Mouse (Mus musculus): Measurements from ENCODE around the gene Mgst3. TPM values are rescaled to one million over a fixed set of nuclear protein-coding genes. Genes with fewer than 3 reads are reported as not detected.

Mgst3 gene
- polyA plus RNA-seq, 1 experiment from 2014 or later, result 316 TPM

- no peaks in the 10 kb centered on the region for H3K36me3 ChIP-seq (ENCODE audit: control insufficient read depth, insufficient read depth)
- H3K27me3 ChIP-seq (ENCODE audit: control insufficient read depth, insufficient read depth, low read depth, low read length), result no peaks in the 10 kb centered on the region
- WGBS (ENCODE audit: insufficient replicate concordance), result 62% methylated on average over 11 of the region's 11 CpGs
- H3K9ac ChIP-seq (ENCODE audit: low read depth, low read length), result no peak overlapping the region
- no peak overlapping the region for H3K4me3 ChIP-seq (ENCODE audit: low read depth, low read length)
- ATAC-seq (ENCODE audit: low read depth), result no peak
- H3K9me3 ChIP-seq (replicated peaks; ENCODE audit: control insufficient read depth, low read length), result no peaks in the 10 kb centered on the region
- H3K4me2 ChIP-seq (ENCODE audit: low read depth, low read length), result no peak overlapping the region
- no peak overlapping the region for H3K27ac ChIP-seq (ENCODE audit: low read length)
- no peaks in the 10 kb centered on the region for H3K4me1 ChIP-seq (ENCODE audit: control insufficient read depth, low read depth, low read length)
Observed at GRCm38 (mm10) chr1:167422501-167423240, 29.0 kb upstream of the Mgst3 start.

GRCm38 (mm10) chr1:167414846-167415245 lies 21.2 kb upstream of the Mgst3 start:
- H3K27ac ChIP-seq (ENCODE audit: low read length), result no peak overlapping the region
- WGBS (ENCODE audit: insufficient replicate concordance), result 3% methylated on average over 7 of the region's 7 CpGs
- H3K27me3 ChIP-seq (ENCODE audit: control insufficient read depth, insufficient read depth, low read depth, low read length), result no peaks in the 10 kb centered on the region; the same call in none of the 2 replicates
- no peak overlapping the region for H3K9ac ChIP-seq (ENCODE audit: low read depth, low read length)
- H3K9me3 ChIP-seq (replicated peaks; ENCODE audit: control insufficient read depth, low read length), result no peaks in the 10 kb centered on the region
- ATAC-seq (ENCODE audit: low read depth), result no peak
- no peak overlapping the region for H3K4me3 ChIP-seq (ENCODE audit: low read depth, low read length)
- no peak overlapping the region for H3K4me2 ChIP-seq (ENCODE audit: low read depth, low read length)
- no peaks in the 10 kb centered on the region for H3K36me3 ChIP-seq (ENCODE audit: control insufficient read depth, insufficient read depth)
- no peaks in the 10 kb centered on the region for H3K4me1 ChIP-seq (ENCODE audit: control insufficient read depth, low read depth, low read length)

- H3K27ac ChIP-seq (ENCODE audit: low read length), result no peak overlapping the region
- no peak for ATAC-seq (ENCODE audit: low read depth)
- H3K27me3 ChIP-seq (ENCODE audit: control insufficient read depth, insufficient read depth, low read depth, low read length), result peaks cover 10% of the 10 kb centered on the region
- H3K9me3 ChIP-seq (replicated peaks; ENCODE audit: control insufficient read depth, low read length), result no peaks in the 10 kb centered on the region
- 61% methylated on average over 12 of the region's 12 CpGs for WGBS (ENCODE audit: insufficient replicate concordance)
- no peak overlapping the region for H3K4me2 ChIP-seq (ENCODE audit: low read depth, low read length)
- no peaks in the 10 kb centered on the region for H3K36me3 ChIP-seq (ENCODE audit: control insufficient read depth, insufficient read depth)
- H3K4me1 ChIP-seq (ENCODE audit: control insufficient read depth, low read depth, low read length), result no peaks in the 10 kb centered on the region
- no peak overlapping the region for H3K4me3 ChIP-seq (ENCODE audit: low read depth, low read length)
- no peak overlapping the region for H3K9ac ChIP-seq (ENCODE audit: low read depth, low read length)
Observed at GRCm38 (mm10) chr1:167411991-167412715, 18.5 kb upstream of the Mgst3 start.

- H3K27me3 ChIP-seq (ENCODE audit: control insufficient read depth, insufficient read depth, low read depth, low read length), result peaks cover 17% of the 10 kb centered on the region
- no peak overlapping the region for H3K4me3 ChIP-seq (ENCODE audit: low read depth, low read length)
Observed at GRCm38 (mm10) chr1:167409601-167410000, 16.0 kb upstream of the Mgst3 start.

GRCm38 (mm10) chr1:167405237-167405636 lies 11.6 kb upstream of the Mgst3 start:
- peaks cover 17% of the 10 kb centered on the region for H3K27me3 ChIP-seq (ENCODE audit: control insufficient read depth, insufficient read depth, low read depth, low read length)
- no peaks in the 10 kb centered on the region for H3K9me3 ChIP-seq (replicated peaks; ENCODE audit: control insufficient read depth, low read length)
- no peak overlapping the region for H3K27ac ChIP-seq (ENCODE audit: low read length)
- no peaks in the 10 kb centered on the region for H3K36me3 ChIP-seq (ENCODE audit: control insufficient read depth, insufficient read depth)
- no peak overlapping the region for H3K4me3 ChIP-seq (ENCODE audit: low read depth, low read length)
- WGBS (ENCODE audit: insufficient replicate concordance), result 61% methylated on average over 4 of the region's 4 CpGs
- no peak overlapping the region for H3K9ac ChIP-seq (ENCODE audit: low read depth, low read length)
- H3K4me2 ChIP-seq (ENCODE audit: low read depth, low read length), result no peak overlapping the region
- ATAC-seq (ENCODE audit: low read depth), result no peak
- H3K4me1 ChIP-seq (ENCODE audit: control insufficient read depth, low read depth, low read length), result no peaks in the 10 kb centered on the region

More at GRCm38 (mm10) chr1:167409601-167410000, 16.0 kb upstream of the Mgst3 start:
- ATAC-seq (ENCODE audit: low read depth), result no peak
- Histone ChIP-seq H3K9ac (ENCODE audit: low read depth, low read length) (no peak overlapping the region), H3K4me1 (ENCODE audit: control insufficient read depth, low read depth, low read length) (no peaks in the 10 kb centered on the region), H3K36me3 (ENCODE audit: control insufficient read depth, insufficient read depth) (no peaks in the 10 kb centered on the region), H3K4me2 (ENCODE audit: low read depth, low read length) (no peak overlapping the region), H3K9me3 (replicated peaks; ENCODE audit: control insufficient read depth, low read length) (no peaks in the 10 kb centered on the region), H3K27ac (ENCODE audit: low read length) (no peak overlapping the region)
- WGBS (ENCODE audit: insufficient replicate concordance), result 57% methylated on average over 4 of the region's 4 CpGs

- Histone ChIP-seq H3K4me1 (ENCODE audit: control insufficient read depth, low read depth, low read length) (peaks cover 46% of the 10 kb centered on the region), H3K9me3 (replicated peaks; ENCODE audit: control insufficient read depth, low read length) (no peaks in the 10 kb centered on the region), H3K4me2 (ENCODE audit: low read depth, low read length) (peak overlapping the region; percentile 69), H3K9ac (ENCODE audit: low read depth, low read length) (peak overlapping the region; percentile 81), H3K27ac (ENCODE audit: low read length) (peak overlapping the region; percentile 94), H3K4me3 (ENCODE audit: low read depth, low read length) (peak overlapping the region; percentile 82), H3K27me3 (ENCODE audit: control insufficient read depth, insufficient read depth, low read depth, low read length) (peaks cover 3% of the 10 kb centered on the region; the same call in 1 of the 2 replicates), H3K36me3 (ENCODE audit: control insufficient read depth, insufficient read depth) (peaks cover 9% of the 10 kb centered on the region; the same call in 1 of the 2 replicates)
- under 1% methylated on average over 15 of the region's 15 CpGs for WGBS (ENCODE audit: insufficient replicate concordance)
- ATAC-seq (ENCODE audit: low read depth), result peak; percentile 28
Observed at GRCm38 (mm10) chr1:167393281-167393680, 360 bp downstream of the Mgst3 start.

- WGBS (ENCODE audit: insufficient replicate concordance), result 3% methylated on average over 8 of the region's 8 CpGs
- Histone ChIP-seq H3K27ac (ENCODE audit: low read length) (peak overlapping the region; percentile 94), H3K4me1 (ENCODE audit: control insufficient read depth, low read depth, low read length) (peaks cover 52% of the 10 kb centered on the region), H3K9me3 (replicated peaks; ENCODE audit: control insufficient read depth, low read length) (no peaks in the 10 kb centered on the region), H3K4me2 (ENCODE audit: low read depth, low read length) (peak overlapping the region; percentile 69), H3K27me3 (ENCODE audit: control insufficient read depth, insufficient read depth, low read depth, low read length) (peaks cover 3% of the 10 kb centered on the region; the same call in 1 of the 2 replicates), H3K9ac (ENCODE audit: low read depth, low read length) (peak overlapping the region; percentile 81), H3K4me3 (ENCODE audit: low read depth, low read length) (peak overlapping the region; percentile 82), H3K36me3 (ENCODE audit: control insufficient read depth, insufficient read depth) (peaks cover 12% of the 10 kb centered on the region; the same call in 1 of the 2 replicates)
- ATAC-seq (ENCODE audit: low read depth), result peak; percentile 66
Observed at GRCm38 (mm10) chr1:167392687-167393086, 954 bp downstream of the Mgst3 start.

GRCm38 (mm10) chr1:167392031-167392640 lies 1.5 kb downstream of the Mgst3 start:
- 35% methylated on average over 2 of the region's 2 CpGs for WGBS (ENCODE audit: insufficient replicate concordance)
- H3K36me3 ChIP-seq (ENCODE audit: control insufficient read depth, insufficient read depth), result peaks cover 12% of the 10 kb centered on the region; the same call in 1 of the 2 replicates
- H3K4me3 ChIP-seq (ENCODE audit: low read depth, low read length), result peak overlapping the region; percentile 82
- peak overlapping the region; percentile 81 for H3K9ac ChIP-seq (ENCODE audit: low read depth, low read length)
- H3K4me1 ChIP-seq (ENCODE audit: control insufficient read depth, low read depth, low read length), result peaks cover 58% of the 10 kb centered on the region
- ATAC-seq (ENCODE audit: low read depth), result no peak
- H3K27me3 ChIP-seq (ENCODE audit: control insufficient read depth, insufficient read depth, low read depth, low read length), result peaks cover 3% of the 10 kb centered on the region; the same call in 1 of the 2 replicates
- H3K9me3 ChIP-seq (replicated peaks; ENCODE audit: control insufficient read depth, low read length), result no peaks in the 10 kb centered on the region
- H3K4me2 ChIP-seq (ENCODE audit: low read depth, low read length), result peak overlapping the region; percentile 69
- H3K27ac ChIP-seq (ENCODE audit: low read length), result peak overlapping the region; percentile 94
